Mouse (Mus musculus) embryonic facial prominence, embryonic 13.5 days (tissue): ENCODE measurements around the gene Lrrc4b. TPM values are rescaled to one million over a fixed set of nuclear protein-coding genes. Genes with fewer than 3 reads are reported as not detected.
A peak's percentile ranks its signal among the peaks of the same experiment; 100 is the strongest.

Experiments used
- ATAC-seq: fragments of 200-750 bp; cut with Nextera tagmentation; 2 replicates; pipeline ENCODE4 v1.8.0; 2017; ENCODE audit warnings: low read depth; ENCODE audit not compliant: insufficient number of reproducible peaks, insufficient read depth, low FRiP score, low TSS enrichment
- H3K27ac ChIP-seq: fragments of 300-500 bp; sonication (generic); 2 replicates; pipeline ENCODE4 v1.5.1; 2015; ENCODE audit warnings: moderate library complexity, mild to moderate bottlenecking, inconsistent platforms
- H3K27me3 ChIP-seq: fragments of 300-500 bp; sonication (generic); 2 replicates; pipeline ENCODE4 v1.6.1; 2015; ENCODE audit warnings: mild to moderate bottlenecking, inconsistent platforms
- H3K36me3 ChIP-seq: fragments of 300-500 bp; sonication (generic); 2 replicates; pipeline ENCODE4 v1.6.1; 2015; ENCODE audit warnings: mild to moderate bottlenecking, inconsistent platforms
- H3K4me1 ChIP-seq: fragments of 300-500 bp; sonication (generic); 2 replicates; pipeline ENCODE4 v1.6.1; 2015; ENCODE audit warnings: inconsistent platforms
- H3K4me2 ChIP-seq: fragments of 300-500 bp; sonication (generic); 2 replicates; pipeline ENCODE4 v1.6.1; 2015; ENCODE audit warnings: moderate library complexity, mild to moderate bottlenecking, inconsistent platforms
- H3K4me3 ChIP-seq: fragments of 300-500 bp; sonication (generic); 2 replicates; pipeline ENCODE4 v1.5.1; 2015; ENCODE audit warnings: mild to moderate bottlenecking, inconsistent platforms
- H3K9ac ChIP-seq: fragments of 300-500 bp; sonication (generic); 2 replicates; pipeline ENCODE4 v1.6.1; 2015; ENCODE audit warnings: mild to moderate bottlenecking, inconsistent platforms
- H3K9me3 ChIP-seq: fragments of 300-500 bp; sonication (generic); 2 replicates; pipeline ENCODE4 v1.6.1; 2016; ENCODE audit warnings: inconsistent platforms
- WGBS: fragments of 180-500 bp; shearing (Covaris S2); methylation state at CpG from one replicate; pipeline ENCODE4 v1.1.7; 2015; ENCODE audit warnings: mixed read lengths; 5-methylcytosine and 5-hydroxymethylcytosine counted together
- polyA plus RNA-seq: library from polyadenylated mRNA; unstranded; fragments of >200 nt; fragmentation: Nextera tagmentation; extraction: Ambion mirVana; gene quantifications from 2 replicates; pipeline ENCODE4 v1.2.1, GENCODE M21; 2015

Gene Lrrc4b
- 1.5 and 1.6 TPM in 2 replicates for polyA plus RNA-seq

GRCm38 (mm10) chr7:44428968-44429521 lies at the start of gene Lrrc4b:
Lrrc4b (plus strand) TSS chr7:44429018.
- under 1% methylated on average over 41 of the region's 69 CpGs for WGBS
- Histone ChIP-seq H3K9ac (peak within 1 kb of the TSS; percentile 77), H3K27ac (peak within 1 kb of the TSS; percentile 44), H3K4me2 (peak within 1 kb of the TSS; percentile 86), H3K36me3 (no peaks in the 10 kb centered on the region), H3K9me3 (no peaks in the 10 kb centered on the region), H3K27me3 (peaks cover 68% of the 10 kb centered on the region), H3K4me1 (peaks cover 20% of the 10 kb centered on the region), H3K4me3 (peak within 1 kb of the TSS; percentile 65)
- no peak; the same call in 1 of the 2 replicates for ATAC-seq

GRCm38 (mm10) chr7:44382541-44382940 lies 46.3 kb upstream of the Lrrc4b start:
- Histone ChIP-seq H3K4me1 (peaks cover 3% of the 10 kb centered on the region; the same call in 1 of the 2 replicates), H3K36me3 (no peaks in the 10 kb centered on the region), H3K4me2 (no peak overlapping the region), H3K9ac (no peak overlapping the region), H3K9me3 (no peaks in the 10 kb centered on the region), H3K4me3 (no peak overlapping the region), H3K27me3 (peaks cover 37% of the 10 kb centered on the region), H3K27ac (no peak overlapping the region)
- ATAC-seq: no peak
- 75% methylated on average over 12 of the region's 12 CpGs for WGBS

DNA sequence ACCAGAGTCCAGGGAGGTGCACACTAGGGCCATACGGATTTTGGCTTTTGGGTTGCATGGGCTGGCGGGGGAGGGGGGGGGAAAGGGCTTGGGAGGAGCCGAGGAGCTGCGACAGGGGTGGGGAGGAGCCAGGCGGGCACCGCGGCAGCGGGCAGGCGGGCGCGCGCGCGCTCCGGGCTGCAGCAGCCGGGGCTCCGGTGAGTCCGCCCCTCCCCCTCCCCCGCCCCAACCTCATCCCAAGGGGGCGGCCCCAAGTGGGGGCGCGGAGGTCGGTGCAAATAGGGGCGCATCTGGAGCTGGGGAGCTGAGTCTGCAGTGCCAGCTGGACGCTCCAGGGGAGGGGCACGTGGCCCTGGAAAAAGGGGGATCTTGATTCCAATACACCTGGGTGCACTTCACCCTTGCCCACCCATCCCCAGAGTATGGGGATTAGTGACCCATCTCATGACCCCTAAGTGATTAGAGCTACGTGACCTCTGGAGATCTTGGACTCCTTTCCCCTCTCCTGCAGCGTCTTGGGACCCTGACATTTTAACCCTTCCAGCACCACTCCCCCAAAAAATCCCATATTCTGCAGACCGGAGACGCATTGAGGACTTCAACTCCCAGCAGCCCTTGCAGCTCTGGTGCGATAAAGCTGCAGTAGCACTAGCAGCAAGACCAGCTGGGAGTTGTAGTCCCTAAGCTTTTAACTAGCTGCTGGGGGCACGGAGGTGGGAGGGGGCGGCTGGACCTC lies 44.7 kb upstream of the Lrrc4b start, which contains the start of gene Syt3:
Syt3 (plus strand) TSS at position 123 of the 736 bp plus-strand sequence.
- Histone ChIP-seq H3K4me3 (peak within 1 kb of the TSS; percentile 53), H3K4me1 (peaks cover 3% of the 10 kb centered on the region; the same call in 1 of the 2 replicates), H3K9ac (peak within 1 kb of the TSS; percentile 66), H3K27me3 (peaks cover 30% of the 10 kb centered on the region), H3K36me3 (no peaks in the 10 kb centered on the region), H3K9me3 (no peaks in the 10 kb centered on the region), H3K27ac (no peak within 1 kb of the TSS), H3K4me2 (peak within 1 kb of the TSS; percentile 96)
- WGBS: under 1% methylated on average over 25 of the region's 33 CpGs
- peak; percentile 77 for ATAC-seq

GRCm38 (mm10) chr7:44384716-44385059 lies 44.1 kb upstream of the Lrrc4b start:
- Histone ChIP-seq H3K9ac (peak overlapping the region; percentile 66), H3K4me3 (peak overlapping the region; percentile 53), H3K9me3 (no peaks in the 10 kb centered on the region), H3K4me1 (peaks cover 3% of the 10 kb centered on the region; the same call in 1 of the 2 replicates), H3K4me2 (peak overlapping the region; percentile 96), H3K36me3 (no peaks in the 10 kb centered on the region), H3K27me3 (peaks cover 32% of the 10 kb centered on the region), H3K27ac (no peak overlapping the region)
- 1% methylated on average over 17 of the region's 17 CpGs for WGBS
- peak; percentile 12; the same call in 1 of the 2 replicates for ATAC-seq

DNA sequence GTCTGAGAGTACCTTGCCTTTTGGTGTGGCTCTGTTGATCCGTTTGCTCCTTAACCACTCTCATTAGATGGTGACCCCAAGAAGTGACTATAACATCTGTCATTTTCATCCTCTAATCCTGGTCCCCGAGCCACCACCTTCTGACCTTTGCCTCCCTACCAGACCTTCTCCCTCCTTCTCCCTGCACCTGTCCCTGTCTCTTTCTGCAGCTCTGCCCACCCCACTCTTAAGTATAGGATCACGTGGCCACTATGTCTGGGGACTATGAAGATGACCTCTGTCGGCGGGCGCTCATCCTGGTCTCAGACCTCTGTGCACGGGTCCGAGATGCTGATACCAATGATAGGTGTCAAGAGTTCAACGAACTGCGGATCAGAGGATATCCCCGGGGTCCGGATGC lies 43.1 kb upstream of the Lrrc4b start, which contains the start of gene 1700008O03Rik:
1700008O03Rik (minus strand) TSS at position 101 of the 400 bp plus-strand sequence.
- H3K27ac ChIP-seq: no peak within 1 kb of the TSS
- peaks cover 3% of the 10 kb centered on the region; the same call in 1 of the 2 replicates for H3K4me1 ChIP-seq
- peaks cover 32% of the 10 kb centered on the region for H3K27me3 ChIP-seq
- peak within 1 kb of the TSS; percentile 66 for H3K9ac ChIP-seq
- no peaks in the 10 kb centered on the region for H3K36me3 ChIP-seq
- ATAC-seq: no peak
- no peaks in the 10 kb centered on the region for H3K9me3 ChIP-seq
- WGBS: 71% methylated on average over 12 of the region's 12 CpGs
- H3K4me3 ChIP-seq: peak within 1 kb of the TSS; percentile 53
- H3K4me2 ChIP-seq: peak within 1 kb of the TSS; percentile 96

- WGBS: 87% methylated on average over 4 of the region's 4 CpGs
Measured at GRCm38 (mm10) chr7:44391831-44392230, 37.0 kb upstream of the Lrrc4b start.

GRCm38 (mm10) chr7:44392341-44392740 lies 36.5 kb upstream of the Lrrc4b start:
- 82% methylated on average over 14 of the region's 14 CpGs for WGBS
- no peak overlapping the region for H3K4me3 ChIP-seq

More at GRCm38 (mm10) chr7:44391831-44392230, 37.0 kb upstream of the Lrrc4b start:
- ATAC-seq: no peak
- no peak overlapping the region for H3K9ac ChIP-seq
- H3K4me1 ChIP-seq: no peaks in the 10 kb centered on the region
- peaks cover 7% of the 10 kb centered on the region; the same call in 1 of the 2 replicates for H3K27me3 ChIP-seq
- no peak overlapping the region for H3K4me3 ChIP-seq
- H3K27ac ChIP-seq: no peak overlapping the region
- no peaks in the 10 kb centered on the region for H3K36me3 ChIP-seq
- H3K9me3 ChIP-seq: no peaks in the 10 kb centered on the region
- no peak overlapping the region for H3K4me2 ChIP-seq

GRCm38 (mm10) chr7:44393284-44393683 lies 35.5 kb upstream of the Lrrc4b start:
- H3K9me3 ChIP-seq: no peaks in the 10 kb centered on the region
- ATAC-seq: no peak
- H3K4me3 ChIP-seq: no peak overlapping the region
- H3K27me3 ChIP-seq: 0 out of 2 replicates have a peak, but pooled peaks cover 3% of the 10 kb centered on the region
- no peaks in the 10 kb centered on the region for H3K4me1 ChIP-seq
- no peak overlapping the region for H3K9ac ChIP-seq
- no peak overlapping the region for H3K27ac ChIP-seq
- H3K36me3 ChIP-seq: no peaks in the 10 kb centered on the region
- H3K4me2 ChIP-seq: no peak overlapping the region
- 85% methylated on average over 17 of the region's 17 CpGs for WGBS

More at GRCm38 (mm10) chr7:44392341-44392740, 36.5 kb upstream of the Lrrc4b start:
- Histone ChIP-seq H3K9me3 (no peaks in the 10 kb centered on the region), H3K27me3 (0 out of 2 replicates have a peak, but pooled peaks cover 4% of the 10 kb centered on the region), H3K9ac (no peak overlapping the region), H3K36me3 (no peaks in the 10 kb centered on the region), H3K27ac (no peak overlapping the region), H3K4me1 (no peaks in the 10 kb centered on the region), H3K4me2 (no peak overlapping the region)
- ATAC-seq: peak; percentile 39; the same call in 1 of the 2 replicates

DNA sequence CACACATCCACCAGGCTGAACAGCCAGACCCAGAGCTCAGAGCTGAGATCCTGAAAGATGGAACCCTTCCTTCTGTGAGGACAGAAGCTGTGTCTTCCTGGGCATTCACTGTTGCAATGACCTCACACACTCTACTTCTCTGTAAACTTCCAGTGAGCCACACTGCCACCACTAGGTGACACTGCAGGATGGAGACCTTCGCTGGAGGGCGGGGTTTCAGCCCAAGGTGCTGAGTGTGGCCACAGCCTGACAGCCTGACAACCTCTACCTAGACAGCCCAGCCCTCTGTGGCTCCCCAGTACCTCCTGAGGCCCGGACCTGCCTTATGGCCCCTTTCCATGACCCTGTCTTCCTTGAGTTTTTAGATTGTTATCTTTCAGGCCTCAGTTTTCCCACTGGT lies 30.2 kb upstream of the Lrrc4b start:
- H3K36me3 ChIP-seq: no peaks in the 10 kb centered on the region
- ATAC-seq: no peak

DNA sequence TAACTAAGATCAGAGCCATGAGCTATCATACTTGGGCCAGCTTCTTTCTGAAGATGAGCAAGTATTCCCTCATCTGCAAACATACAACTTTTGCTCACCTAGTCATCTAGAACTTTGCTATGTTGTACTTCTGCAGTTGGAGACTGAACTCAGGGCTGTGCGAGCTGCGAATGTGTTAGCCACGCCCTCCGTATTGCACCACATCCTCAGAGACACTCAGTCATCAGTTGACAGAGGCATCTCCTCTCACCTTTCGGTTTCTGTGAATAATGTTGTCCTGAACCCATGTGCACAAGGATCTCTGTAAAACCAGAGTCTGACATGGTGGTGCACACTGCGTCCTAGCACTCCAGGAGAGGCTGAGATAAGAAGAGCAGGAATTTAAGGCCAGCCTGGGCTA lies 27.1 kb upstream of the Lrrc4b start:
- no peaks in the 10 kb centered on the region for H3K36me3 ChIP-seq
- H3K4me3 ChIP-seq: no peak overlapping the region
- H3K27me3 ChIP-seq: peaks cover 22% of the 10 kb centered on the region
- H3K4me2 ChIP-seq: no peak overlapping the region
- 81% methylated on average over 6 of the region's 6 CpGs for WGBS
- no peak overlapping the region for H3K27ac ChIP-seq
- no peaks in the 10 kb centered on the region for H3K9me3 ChIP-seq
- no peaks in the 10 kb centered on the region; the same call in 1 of the 2 replicates for H3K4me1 ChIP-seq
- H3K9ac ChIP-seq: no peak overlapping the region
- ATAC-seq: no peak

More for the DNA sequence above, 30.2 kb upstream of the Lrrc4b start:
- WGBS: 9% methylated on average over 3 of the region's 3 CpGs
- no peak overlapping the region for H3K4me2 ChIP-seq
- H3K27me3 ChIP-seq: peaks cover 7% of the 10 kb centered on the region
- H3K9me3 ChIP-seq: no peaks in the 10 kb centered on the region
- no peak overlapping the region for H3K9ac ChIP-seq
- H3K4me3 ChIP-seq: no peak overlapping the region
- no peaks in the 10 kb centered on the region for H3K4me1 ChIP-seq
- H3K27ac ChIP-seq: no peak overlapping the region

DNA sequence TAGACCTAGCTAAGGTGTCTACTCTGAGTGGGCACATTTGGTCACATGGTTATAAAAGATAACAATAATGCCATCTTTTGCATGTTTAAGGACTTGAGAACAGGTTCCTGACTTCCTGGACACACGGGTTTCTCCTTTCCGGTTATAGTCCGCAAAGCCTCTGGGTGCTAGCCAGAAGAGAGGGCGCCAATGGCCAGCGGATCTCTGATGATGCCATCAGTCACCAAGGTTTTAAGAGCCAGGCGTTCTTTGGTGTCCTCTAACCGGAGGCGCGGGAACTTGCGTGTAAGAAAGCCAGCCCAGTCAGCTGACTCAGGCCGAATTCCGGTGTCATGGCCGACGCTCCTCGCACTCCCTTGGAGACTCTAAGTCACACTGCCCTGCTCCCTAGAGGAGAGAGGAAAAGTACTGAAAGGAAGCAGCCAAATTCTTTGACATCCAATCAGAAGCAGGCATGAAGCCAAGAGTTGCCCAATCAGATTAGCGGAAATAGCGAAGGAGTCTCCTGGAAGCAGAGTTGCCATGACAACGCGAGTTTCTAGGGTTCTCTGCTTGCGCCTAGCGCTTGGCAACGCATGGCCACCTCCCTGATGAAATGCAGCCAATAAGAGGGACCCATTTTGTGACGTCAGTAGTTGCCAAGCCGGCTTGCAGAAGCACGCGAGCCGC lies 23.3 kb upstream of the Lrrc4b start:
- peaks cover 31% of the 10 kb centered on the region for H3K27me3 ChIP-seq
- no peak overlapping the region for H3K9ac ChIP-seq
- H3K4me2 ChIP-seq: peak overlapping the region; percentile 61
- peak overlapping the region; percentile 42 for H3K4me3 ChIP-seq
- WGBS: 3% methylated on average over 27 of the region's 27 CpGs
- H3K9me3 ChIP-seq: no peaks in the 10 kb centered on the region
- ATAC-seq: peak; percentile 92
- 0 out of 2 replicates have a peak overlapping the region, but pooled peaks have one; percentile 35 for H3K27ac ChIP-seq
- H3K4me1 ChIP-seq: no peaks in the 10 kb centered on the region; the same call in 1 of the 2 replicates
- no peaks in the 10 kb centered on the region for H3K36me3 ChIP-seq
